Mouse (Mus musculus) cerebellum, adult 9-10 months (tissue): ENCODE measurements around the gene Ftl1.

Experiments
- DNase-seq: peaks from one replicate; pipeline ENCODE4 v3.0.0; 2022

The Ftl1 gene

GRCm38 (mm10) chr7:45447325-45447990, 12.2 kb downstream of the Ftl1 start:
- no peak for DNase-seq

GRCm38 (mm10) chr7:45446589-45446988, 13.1 kb downstream of the Ftl1 start:
- no peak for DNase-seq

GRCm38 (mm10) chr7:45443526-45444420, 15.9 kb downstream of the Ftl1 start:
- DNase-seq: no peak

GRCm38 (mm10) chr7:45437521-45438276, 22.0 kb downstream of the Ftl1 start, which contains the start of gene Ruvbl2:
Ruvbl2 (minus strand) TSS chr7:45438096.
- peak; percentile 56 for DNase-seq

- peak; percentile 39 for DNase-seq
Observed at GRCm38 (mm10) chr7:45437046-45437445, 22.6 kb downstream of the Ftl1 start.

GRCm38 (mm10) chr7:45436444-45436843, 23.2 kb downstream of the Ftl1 start:
- peak; percentile 51 for DNase-seq

GRCm38 (mm10) chr7:45435038-45435437, 24.6 kb downstream of the Ftl1 start:
- DNase-seq: no peak

GRCm38 (mm10) chr7:45434203-45435015, 25.3 kb downstream of the Ftl1 start, which contains the start of gene Gys1:
Gys1 (plus strand) TSS chr7:45434844.
- DNase-seq: peak; percentile 100

GRCm38 (mm10) chr7:45433835-45434202, 25.9 kb downstream of the Ftl1 start:
- no peak for DNase-seq

GRCm38 (mm10) chr7:45426556-45426955, 33.1 kb downstream of the Ftl1 start:
- no peak for DNase-seq

- DNase-seq: no peak
Observed at GRCm38 (mm10) chr7:45421194-45421593, 38.5 kb downstream of the Ftl1 start.

GRCm38 (mm10) chr7:45420615-45420919, 39.1 kb downstream of the Ftl1 start, which contains the start of gene Lhb:
Lhb (plus strand) TSS chr7:45420820.
- no peak for DNase-seq

- DNase-seq: no peak
Observed at GRCm38 (mm10) chr7:45419859-45420614, 39.6 kb downstream of the Ftl1 start.

- DNase-seq: no peak
Observed at GRCm38 (mm10) chr7:45417962-45418492, 41.7 kb downstream of the Ftl1 start.

- no peak for DNase-seq
Observed at GRCm38 (mm10) chr7:45415636-45416035, 44.0 kb downstream of the Ftl1 start.

GRCm38 (mm10) chr7:45414740-45415224, 44.9 kb downstream of the Ftl1 start:
- no peak for DNase-seq

- no peak for DNase-seq
Observed at GRCm38 (mm10) chr7:45413864-45414739, 45.6 kb downstream of the Ftl1 start.

GRCm38 (mm10) chr7:45413113-45413863, 46.4 kb downstream of the Ftl1 start, which contains the start of gene Ntf5:
Ntf5 (plus strand) TSS chr7:45413695.
- no peak for DNase-seq

- no peak for DNase-seq
Observed at GRCm38 (mm10) chr7:45412421-45412820, 47.3 kb downstream of the Ftl1 start.
